Mouse (Mus musculus) left cerebral cortex, adult 9 months (tissue): Measurements from ENCODE around the gene Galc.
"Not testable (repeated sequence)": the region's sequence is repeated elsewhere in the genome, so short reads cannot be mapped to it uniquely, and the experiment has no call there.

ENCODE experiments used
- DNase-seq, 2 experiments: peaks; one replicate each; pipeline ENCODE4 v3.0.0; 2022; ENCODE audit warnings: low spot score in 2 of 2

Gene Galc

GRCm38 (mm10) chr12:98255373-98255995 is 3.8 kb downstream of the Galc start:
- no peak for DNase-seq

- no peak for DNase-seq
Observed at GRCm38 (mm10) chr12:98252417-98252816, 6.8 kb downstream of the Galc start.

- no peak for DNase-seq
Observed at GRCm38 (mm10) chr12:98250327-98250726, 8.9 kb downstream of the Galc start.

GRCm38 (mm10) chr12:98249671-98250070 is 9.6 kb downstream of the Galc start:
- no peak for DNase-seq

GRCm38 (mm10) chr12:98246835-98247234 is 12.4 kb downstream of the Galc start:
- DNase-seq: no peak

GRCm38 (mm10) chr12:98244865-98245264 is 14.4 kb downstream of the Galc start:
- DNase-seq: no peak

GRCm38 (mm10) chr12:98244161-98244560 is 15.1 kb downstream of the Galc start:
- DNase-seq: no peak

- DNase-seq: not testable (repeated sequence)
Observed at GRCm38 (mm10) chr12:98238478-98238877, 20.8 kb downstream of the Galc start.

GRCm38 (mm10) chr12:98227037-98227436 is 32.2 kb downstream of the Galc start:
- DNase-seq: no peak

GRCm38 (mm10) chr12:98223286-98223685 is 36.0 kb downstream of the Galc start:
- no peak for DNase-seq

GRCm38 (mm10) chr12:98216432-98216831 is 42.8 kb downstream of the Galc start:
- no peak for DNase-seq

- no peak for DNase-seq
Observed at GRCm38 (mm10) chr12:98215512-98215911, 43.7 kb downstream of the Galc start.

- no peak for DNase-seq
Observed at GRCm38 (mm10) chr12:98214191-98214590, 45.1 kb downstream of the Galc start.

- DNase-seq: no peak
Observed at GRCm38 (mm10) chr12:98213791-98214190, 45.5 kb downstream of the Galc start.

GRCm38 (mm10) chr12:98213332-98213731 is 45.9 kb downstream of the Galc start:
- DNase-seq: no peak

GRCm38 (mm10) chr12:98212457-98213175 is 46.6 kb downstream of the Galc start:
- no peak for DNase-seq

- DNase-seq: no peak
Observed at GRCm38 (mm10) chr12:98210495-98210894, 48.8 kb downstream of the Galc start.

- no peak for DNase-seq
Observed at GRCm38 (mm10) chr12:98208104-98208503, 51.2 kb downstream of the Galc start.

GRCm38 (mm10) chr12:98205450-98206051 is 53.7 kb downstream of the Galc start:
- no peak for DNase-seq

- DNase-seq: no peak
Observed at GRCm38 (mm10) chr12:98197401-98197800, 61.9 kb downstream of the Galc start.

GRCm38 (mm10) chr12:98190201-98190600 is 69.1 kb downstream of the Galc start:
- DNase-seq: no peak

- no peak for DNase-seq
Observed at GRCm38 (mm10) chr12:98189096-98189495, 70.2 kb downstream of the Galc start.
